In the genomic region with DNA sequence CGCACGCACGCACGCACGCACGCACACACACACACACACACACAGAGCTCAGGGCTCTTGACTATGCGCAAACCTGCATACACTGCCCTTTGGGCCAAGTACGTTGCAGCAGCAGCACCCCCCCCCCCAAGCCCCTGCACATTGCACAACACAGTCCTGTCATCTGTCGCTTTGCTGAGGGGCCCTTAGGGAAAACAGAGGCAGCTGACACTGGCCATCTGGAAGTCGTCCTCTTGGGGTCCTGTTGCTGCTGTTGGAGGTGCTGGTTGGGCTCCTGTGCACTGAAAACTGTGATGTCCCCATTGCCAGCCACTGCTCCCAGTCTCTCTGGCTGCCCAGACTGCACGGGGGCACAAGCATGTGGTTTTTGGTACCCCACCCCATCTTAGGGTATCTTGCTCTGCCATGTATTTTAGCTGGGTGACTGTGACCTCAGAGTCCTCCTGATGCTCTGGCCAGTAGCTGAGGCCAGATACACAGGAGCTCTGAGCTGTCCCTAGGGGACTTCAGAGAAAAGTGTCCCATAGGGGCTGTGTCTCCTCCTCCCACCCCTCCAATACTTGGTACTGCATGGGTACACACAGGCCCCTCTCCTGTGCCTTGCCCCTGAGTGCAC, we compare ENCODE assay signal across 8 mouse cellular contexts. TPM values are rescaled to one million over a fixed set of nuclear protein-coding genes. Genes with fewer than 3 reads are reported as not detected.
DNase-seq lines count a peak whose midpoint lies in the region; ATAC-seq and TF ChIP-seq lines count a peak whose summit lies in the region.

No protein-coding gene starts in this region.

- no peak for TF ChIP-seq CTCF in kidney, adult 2 months (conservative IDR thresholded peaks at IDR 0.05; ENCODE audit: insufficient read depth, insufficient read length, low read depth, low read length)
- no peak for TF ChIP-seq CTCF in hindbrain, postnatal 0 days (IDR thresholded peaks at IDR 0.05; ENCODE audit: low read depth)

- H3K27ac ChIP-seq in kidney, adult 2 months (ENCODE audit: insufficient read depth, low read depth, low read length), result no peak overlapping the region
- H3K27ac ChIP-seq in forebrain, embryonic 12.5 days, result peak overlapping the region; percentile 91
- H3K27ac ChIP-seq in hindbrain, postnatal 0 days, result peak overlapping the region; percentile 76; the same call in 1 of the 2 replicates
- H3K27ac ChIP-seq in midbrain, embryonic 16.5 days (ENCODE audit: low read length), result peak overlapping the region; percentile 73; the same call in 1 of the 2 replicates

- H3K4me2 ChIP-seq in forebrain, embryonic 12.5 days, result no peak overlapping the region; the same call in 1 of the 2 replicates
- H3K4me2 ChIP-seq in hindbrain, postnatal 0 days (ENCODE audit: low read depth, low read length), result peak overlapping the region; percentile 48
- no peak overlapping the region; the same call in 1 of the 2 replicates for H3K4me2 ChIP-seq in midbrain, embryonic 16.5 days (ENCODE audit: low read length)

- no peaks in the 10 kb centered on the region for H3K9me3 ChIP-seq in forebrain, embryonic 12.5 days
- H3K9me3 ChIP-seq in hindbrain, postnatal 0 days (ENCODE audit: low read length), result no peaks in the 10 kb centered on the region
- no peaks in the 10 kb centered on the region for H3K9me3 ChIP-seq in midbrain, embryonic 16.5 days (replicated peaks; ENCODE audit: control insufficient read depth, low read length, poor library complexity, severe bottlenecking)

- H3K27me3 ChIP-seq in kidney, adult 2 months (replicated peaks; ENCODE audit: control insufficient read depth, insufficient read depth, low read length), result no peaks in the 10 kb centered on the region
- H3K27me3 ChIP-seq in forebrain, embryonic 12.5 days, result peaks cover 17% of the 10 kb centered on the region
- no peaks in the 10 kb centered on the region for H3K27me3 ChIP-seq in hindbrain, postnatal 0 days (ENCODE audit: insufficient read depth, low read length)
- H3K27me3 ChIP-seq in midbrain, embryonic 16.5 days (ENCODE audit: control insufficient read depth, insufficient read depth, low read depth, low read length), result no peaks in the 10 kb centered on the region

- H3K36me3 ChIP-seq in kidney, adult 2 months (ENCODE audit: control insufficient read depth, insufficient read depth, low read length), result no peaks in the 10 kb centered on the region
- no peaks in the 10 kb centered on the region for H3K36me3 ChIP-seq in forebrain, embryonic 12.5 days (replicated peaks)
- no peaks in the 10 kb centered on the region for H3K36me3 ChIP-seq in hindbrain, postnatal 0 days (ENCODE audit: insufficient read depth, low read length)
- no peaks in the 10 kb centered on the region for H3K36me3 ChIP-seq in midbrain, embryonic 16.5 days (ENCODE audit: control insufficient read depth, insufficient read depth, low read length)

- WGBS in kidney, adult 2 months, result 39% methylated on average over 11 of the region's 11 CpGs
- WGBS in forebrain, embryonic 12.5 days, result 50% methylated on average over 11 of the region's 11 CpGs
- WGBS in hindbrain, postnatal 0 days, result 26% methylated on average over 11 of the region's 11 CpGs
- WGBS in midbrain, embryonic 16.5 days, result 26% methylated on average over 11 of the region's 11 CpGs

- ATAC-seq in forebrain, embryonic 12.5 days (ENCODE audit: low FRiP score), result peak; percentile 77
- ATAC-seq in hindbrain, postnatal 0 days, result peak; percentile 79
- peak; percentile 66 for ATAC-seq in midbrain, embryonic 16.5 days

- H3K4me1 ChIP-seq in kidney, adult 2 months (ENCODE audit: control insufficient read depth, insufficient read depth, low read length), result peaks cover 17% of the 10 kb centered on the region
- H3K4me1 ChIP-seq in forebrain, embryonic 12.5 days, result peaks cover 28% of the 10 kb centered on the region
- peaks cover 15% of the 10 kb centered on the region for H3K4me1 ChIP-seq in hindbrain, postnatal 0 days (ENCODE audit: insufficient read depth, low read length)
- peaks cover 12% of the 10 kb centered on the region for H3K4me1 ChIP-seq in midbrain, embryonic 16.5 days (ENCODE audit: control insufficient read depth, insufficient read depth, low read length)

- H3K4me3 ChIP-seq in kidney, adult 2 months (ENCODE audit: insufficient read depth, low read depth, low read length), result no peak overlapping the region
- no peak overlapping the region for H3K4me3 ChIP-seq in forebrain, embryonic 12.5 days (replicated peaks)
- H3K4me3 ChIP-seq in hindbrain, postnatal 0 days (ENCODE audit: low read length), result no peak overlapping the region
- no peak overlapping the region for H3K4me3 ChIP-seq in midbrain, embryonic 16.5 days (ENCODE audit: low read depth, low read length)

- DNase-seq in kidney, postnatal 14 days, result peak; percentile 33
- DNase-seq in kidney, adult 2 months, result no peak
- peak; percentile 64 for DNase-seq in hindbrain, postnatal 0 days (ENCODE audit: low spot score)
- DNase-seq in right cerebral cortex, postnatal 4 days, result no peak
- DNase-seq in urinary bladder, postnatal 14 days (ENCODE audit: low spot score), result no peak
- DNase-seq in urinary bladder, postnatal 36 days (ENCODE audit: low spot score in 2 of 2), result no peak

- H3K9ac ChIP-seq in forebrain, embryonic 12.5 days, result peak overlapping the region; percentile 47; the same call in 1 of the 2 replicates
- H3K9ac ChIP-seq in hindbrain, postnatal 0 days (replicated peaks; ENCODE audit: low read length), result no peak overlapping the region
- H3K9ac ChIP-seq in midbrain, embryonic 16.5 days (ENCODE audit: low read depth, low read length), result no peak overlapping the region

- TF ChIP-seq POLR2A in kidney, adult 2 months (IDR thresholded peaks at IDR 0.05; ENCODE audit: low read depth, low read length), result no peak

RNA-seq across cellular contexts. Expression of a gene that starts 57.0 kb away (rescaled TPM):
- 57.2 and 59.8 TPM in 2 replicates for polyA plus RNA-seq in kidney, adult 2 months (2012; rRNA removed)
- 211 and 218 TPM in 2 replicates for polyA plus RNA-seq in forebrain, embryonic 12.5 days (2016; fragmentation: Nextera tagmentation; extraction: Ambion mirVana)
- total RNA-seq in hindbrain, postnatal 0 days (2014; rRNA removed), result 18.3 and 19.0 TPM in 2 replicates
- 38.6 and 43.3 TPM in 2 replicates for polyA plus RNA-seq in hindbrain, postnatal 0 days (2015; fragmentation: Nextera tagmentation; extraction: Ambion mirVana)
- 44.2 and 45.5 TPM in 2 replicates for polyA plus RNA-seq in midbrain, embryonic 16.5 days (2015; fragmentation: Nextera tagmentation; extraction: Ambion mirVana)

Comparison
In these comparisons a context has a peak if more than half of its experiments do, and no peak if none do; other contexts are left out.
1. DNase-seq: peak in kidney, postnatal 14 days (single experiment) and hindbrain, postnatal 0 days (single experiment); none in kidney, adult 2 months (single experiment), right cerebral cortex, postnatal 4 days (single experiment), urinary bladder, postnatal 14 days (single experiment) and urinary bladder, postnatal 36 days (0 of 2).
2. Peak in every context shown above with its lines, with median percentiles within 50 percentile points of each other: ATAC-seq.